Mouse (Mus musculus) B cell, adult 2 months (primary cell): ENCODE measurements around the gene Dyrk3.

Source experiments
- DNase-seq, 2 experiments: peaks; one replicate each; pipeline ENCODE4 v3.0.0; 2022

Dyrk3 gene

GRCm38 (mm10) chr1:131107575-131108308, 30.4 kb downstream of the Dyrk3 start:
- DNase-seq: no peak

- DNase-seq: peak; percentile 59 to 63
Observed at GRCm38 (mm10) chr1:131103776-131104424, 34.2 kb downstream of the Dyrk3 start.

GRCm38 (mm10) chr1:131100808-131101207, 37.3 kb downstream of the Dyrk3 start:
- no peak for DNase-seq

- peak; percentile 93 to 94 for DNase-seq
Observed at GRCm38 (mm10) chr1:131097700-131098094, 40.4 kb downstream of the Dyrk3 start, which contains the start of gene Mapkapk2. Gene Mapkapk2, minus strand, starts transcription at chr1:131097826.

GRCm38 (mm10) chr1:131096803-131097699, 41.1 kb downstream of the Dyrk3 start:
- DNase-seq: peak; percentile 68 to 70

GRCm38 (mm10) chr1:131096132-131096695, 41.9 kb downstream of the Dyrk3 start:
- DNase-seq: peak; percentile 17 to 20

GRCm38 (mm10) chr1:131095574-131095973, 42.6 kb downstream of the Dyrk3 start:
- peak; percentile 28 to 34 for DNase-seq

GRCm38 (mm10) chr1:131093889-131094288, 44.3 kb downstream of the Dyrk3 start:
- DNase-seq: no peak

- DNase-seq: no peak
Observed at GRCm38 (mm10) chr1:131092846-131093245, 45.3 kb downstream of the Dyrk3 start.

GRCm38 (mm10) chr1:131092173-131092572, 46.0 kb downstream of the Dyrk3 start:
- DNase-seq: no peak

GRCm38 (mm10) chr1:131091481-131091880, 46.7 kb downstream of the Dyrk3 start:
- DNase-seq: no peak

GRCm38 (mm10) chr1:131090877-131091276, 47.3 kb downstream of the Dyrk3 start:
- no peak for DNase-seq

GRCm38 (mm10) chr1:131090261-131090660, 47.9 kb downstream of the Dyrk3 start:
- no peak for DNase-seq

- peak in 1 of 2 experiments; percentile 19 for DNase-seq
Observed at GRCm38 (mm10) chr1:131089525-131090127, 48.5 kb downstream of the Dyrk3 start.

GRCm38 (mm10) chr1:131088547-131088946, 49.6 kb downstream of the Dyrk3 start:
- DNase-seq: no peak

- no peak for DNase-seq
Observed at GRCm38 (mm10) chr1:131086907-131087306, 51.2 kb downstream of the Dyrk3 start.

- no peak for DNase-seq
Observed at GRCm38 (mm10) chr1:131085957-131086739, 52.0 kb downstream of the Dyrk3 start.

GRCm38 (mm10) chr1:131085272-131085671, 52.9 kb downstream of the Dyrk3 start:
- DNase-seq: no peak

- DNase-seq: no peak
Observed at GRCm38 (mm10) chr1:131084289-131084688, 53.9 kb downstream of the Dyrk3 start.

- DNase-seq: no peak
Observed at GRCm38 (mm10) chr1:131083609-131084008, 54.5 kb downstream of the Dyrk3 start.

- no peak for DNase-seq
Observed at GRCm38 (mm10) chr1:131083122-131083521, 55.0 kb downstream of the Dyrk3 start.

- DNase-seq: no peak
Observed at GRCm38 (mm10) chr1:131080686-131081085, 57.5 kb downstream of the Dyrk3 start.
